Mouse (Mus musculus): ENCODE results near the gene Tle2. TPM values are rescaled to one million over a fixed set of nuclear protein-coding genes. Genes with fewer than 3 reads are reported as not detected.
A peak's percentile ranks its signal among the peaks of the same experiment; 100 is the strongest.

Tle2 gene
- polyA plus RNA-seq, 1 experiment from 2014 or later = 2.2 TPM

- H3K27me3 ChIP-seq (ENCODE audit: insufficient read depth, low read length) = no peaks in the 10 kb centered on the region
- H3K9ac ChIP-seq (replicated peaks) = no peak overlapping the region
- no peak overlapping the region for H3K27ac ChIP-seq (ENCODE audit: low read depth)
- no peak for TF ChIP-seq CTCF (IDR thresholded peaks at IDR 0.05; ENCODE audit: low read depth)
- peaks cover 10% of the 10 kb centered on the region; the same call in 1 of the 2 replicates for H3K36me3 ChIP-seq (replicated peaks; ENCODE audit: insufficient read depth, low read length)
- no peaks in the 10 kb centered on the region for H3K9me3 ChIP-seq (ENCODE audit: low read length)
- H3K4me2 ChIP-seq (ENCODE audit: low read depth, low read length) = no peak overlapping the region
- no peak for ATAC-seq
- no peak for DNase-seq
- H3K4me3 ChIP-seq (ENCODE audit: low read depth, low read length) = no peak overlapping the region
- H3K4me1 ChIP-seq (ENCODE audit: insufficient read depth) = no peaks in the 10 kb centered on the region
- 61% methylated on average over 5 of the region's 5 CpGs for WGBS (ENCODE audit: insufficient replicate concordance)
These were observed 45.6 kb downstream of the Tle2 start for GRCm38 (mm10) chr10:81619976-81620375.

DNA sequence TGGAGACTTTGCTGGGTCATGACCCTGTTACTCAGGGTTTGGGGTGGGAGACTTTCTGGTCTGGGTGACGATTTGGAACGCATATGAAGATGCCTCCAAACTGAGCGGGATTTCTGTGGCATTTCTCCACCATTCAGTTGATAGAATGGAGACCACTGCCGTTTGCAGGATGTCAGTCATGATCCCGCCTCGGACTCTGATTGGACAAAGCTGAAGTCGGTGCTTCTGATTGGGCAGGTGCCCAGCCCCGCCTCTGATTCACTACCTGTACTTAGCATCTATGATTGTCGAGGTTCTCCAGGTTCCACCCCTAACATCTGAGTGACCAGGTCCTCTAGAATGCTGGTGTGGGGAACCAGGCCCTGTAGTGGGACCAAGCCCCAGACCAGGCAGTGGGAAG is 46.4 kb downstream of the Tle2 start:
- H3K4me1 ChIP-seq (ENCODE audit: insufficient read depth) = no peaks in the 10 kb centered on the region
- peaks cover 10% of the 10 kb centered on the region; the same call in 1 of the 2 replicates for H3K36me3 ChIP-seq (replicated peaks; ENCODE audit: insufficient read depth, low read length)
- DNase-seq = no peak
- H3K4me2 ChIP-seq (ENCODE audit: low read depth, low read length) = no peak overlapping the region
- ATAC-seq = no peak
- H3K4me3 ChIP-seq (ENCODE audit: low read depth, low read length) = no peak overlapping the region
- WGBS (ENCODE audit: insufficient replicate concordance) = 55% methylated on average over 9 of the region's 9 CpGs
- H3K9ac ChIP-seq (replicated peaks) = no peak overlapping the region
- no peak for TF ChIP-seq CTCF (IDR thresholded peaks at IDR 0.05; ENCODE audit: low read depth)
- TF ChIP-seq EP300 (IDR thresholded peaks at IDR 0.05; ENCODE audit: low read depth) = no peak
- H3K9me3 ChIP-seq (ENCODE audit: low read length) = no peaks in the 10 kb centered on the region
- H3K27ac ChIP-seq (ENCODE audit: low read depth) = no peak overlapping the region
- H3K27me3 ChIP-seq (ENCODE audit: insufficient read depth, low read length) = no peaks in the 10 kb centered on the region

DNA sequence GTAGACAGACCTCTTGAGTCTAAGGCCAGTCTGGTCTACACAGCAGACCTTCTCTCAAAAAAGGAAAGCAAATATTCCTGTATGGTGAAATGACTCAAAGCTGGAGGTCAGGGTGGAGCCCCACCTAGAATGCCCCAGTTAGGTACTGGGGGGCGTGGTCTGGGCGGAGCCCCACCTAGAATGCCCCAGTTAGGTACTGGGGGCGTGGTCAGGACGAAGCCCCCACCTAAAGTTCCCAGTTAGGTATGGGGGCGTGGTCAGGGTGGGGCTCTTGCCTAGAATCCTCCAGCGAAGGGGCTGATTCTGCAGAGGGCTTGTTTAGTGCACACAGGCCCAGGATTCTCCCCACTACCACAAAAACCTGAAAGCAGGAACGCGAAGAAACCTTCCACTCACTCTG is 49.1 kb downstream of the Tle2 start:
- ATAC-seq (no peak), DNase-seq (no peak)
- H3K4me3 ChIP-seq (ENCODE audit: low read depth, low read length) = no peak overlapping the region
- TF ChIP-seq EP300 (IDR thresholded peaks at IDR 0.05; ENCODE audit: low read depth) = no peak
- no peak for TF ChIP-seq CTCF (IDR thresholded peaks at IDR 0.05; ENCODE audit: low read depth)
- H3K9me3 ChIP-seq (ENCODE audit: low read length) = no peaks in the 10 kb centered on the region
- H3K27ac ChIP-seq (ENCODE audit: low read depth) = no peak overlapping the region
- no peak overlapping the region for H3K4me2 ChIP-seq (ENCODE audit: low read depth, low read length)
- H3K36me3 ChIP-seq (replicated peaks; ENCODE audit: insufficient read depth, low read length) = peaks cover 10% of the 10 kb centered on the region; the same call in 1 of the 2 replicates
- 59% methylated on average over 8 of the region's 8 CpGs for WGBS (ENCODE audit: insufficient replicate concordance)
- peaks cover 16% of the 10 kb centered on the region for H3K4me1 ChIP-seq (ENCODE audit: insufficient read depth)
- H3K9ac ChIP-seq (replicated peaks) = no peak overlapping the region
- H3K27me3 ChIP-seq (ENCODE audit: insufficient read depth, low read length) = no peaks in the 10 kb centered on the region

GRCm38 (mm10) chr10:81626101-81626993 is 52.0 kb downstream of the Tle2 start:
- no peaks in the 10 kb centered on the region for H3K27me3 ChIP-seq (ENCODE audit: insufficient read depth, low read length)
- 82% methylated on average over 22 of the region's 22 CpGs for WGBS (ENCODE audit: insufficient replicate concordance)
- peak overlapping the region; percentile 80 for H3K4me3 ChIP-seq (ENCODE audit: low read depth, low read length)
- DNase-seq (no peak), ATAC-seq (no peak)
- peak overlapping the region; percentile 73 for H3K9ac ChIP-seq (replicated peaks)
- peaks cover 17% of the 10 kb centered on the region for H3K4me1 ChIP-seq (ENCODE audit: insufficient read depth)
- peaks cover 10% of the 10 kb centered on the region; the same call in 1 of the 2 replicates for H3K36me3 ChIP-seq (replicated peaks; ENCODE audit: insufficient read depth, low read length)
- no peak for TF ChIP-seq EP300 (IDR thresholded peaks at IDR 0.05; ENCODE audit: low read depth)
- TF ChIP-seq CTCF (IDR thresholded peaks at IDR 0.05; ENCODE audit: low read depth) = no peak
- H3K27ac ChIP-seq (ENCODE audit: low read depth) = peak overlapping the region; percentile 91
- H3K4me2 ChIP-seq (ENCODE audit: low read depth, low read length) = peak overlapping the region; percentile 93
- no peaks in the 10 kb centered on the region for H3K9me3 ChIP-seq (ENCODE audit: low read length)

DNA sequence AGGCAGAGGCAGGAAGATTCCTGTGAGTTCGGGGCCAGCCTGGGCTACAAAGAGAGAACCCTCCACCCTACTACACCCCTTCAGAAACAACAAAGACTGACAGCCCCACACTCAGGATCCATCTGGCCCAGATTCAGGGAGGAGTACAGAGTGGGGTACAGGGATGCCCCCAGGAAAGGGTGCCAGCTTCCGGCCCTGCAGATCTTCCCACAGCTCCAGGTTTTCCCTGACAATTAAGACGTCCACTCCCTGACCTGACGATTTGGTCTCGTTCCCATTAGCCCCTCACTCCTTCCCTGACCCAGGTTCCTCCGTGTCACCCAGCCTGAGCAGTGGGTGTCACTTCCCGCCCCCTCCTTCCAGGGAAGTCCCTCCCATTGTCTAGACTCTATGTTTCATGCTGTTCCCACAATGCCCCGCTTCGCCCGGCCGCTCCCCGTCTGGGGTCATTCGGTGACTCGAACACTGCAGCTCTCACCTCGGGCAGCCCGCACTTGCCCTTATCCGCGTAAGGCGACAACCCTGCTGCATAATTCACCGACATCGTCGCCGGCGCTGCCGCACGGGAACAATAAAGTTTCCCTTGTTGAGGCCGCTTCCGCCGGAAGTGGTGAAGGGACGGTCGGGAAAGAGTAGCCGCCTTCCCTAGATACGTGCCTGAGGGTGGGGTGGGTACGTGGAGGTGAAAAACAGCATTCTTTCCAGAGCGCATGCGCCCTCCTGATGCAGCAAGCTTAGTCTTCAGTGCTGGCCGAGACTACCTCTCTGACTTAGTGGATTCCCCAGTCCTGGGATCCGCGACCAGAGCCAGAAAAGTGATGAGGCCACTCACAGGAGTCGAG is 52.9 kb downstream of the Tle2 start, which contains the start of gene Sirt6:
Gene Sirt6 (minus strand): TSS at position 804 of the 842 bp plus-strand sequence.
- peak; percentile 91 for TF ChIP-seq EP300 (IDR thresholded peaks at IDR 0.05; ENCODE audit: low read depth)
- no peak for TF ChIP-seq CTCF (IDR thresholded peaks at IDR 0.05; ENCODE audit: low read depth)
- Histone ChIP-seq H3K4me1 (ENCODE audit: insufficient read depth) (peaks cover 17% of the 10 kb centered on the region), H3K9me3 (ENCODE audit: low read length) (no peaks in the 10 kb centered on the region), H3K4me2 (ENCODE audit: low read depth, low read length) (peak within 1 kb of the TSS; percentile 93), H3K27ac (ENCODE audit: low read depth) (peak within 1 kb of the TSS; percentile 91), H3K4me3 (ENCODE audit: low read depth, low read length) (peak within 1 kb of the TSS; percentile 80), H3K9ac (replicated peaks) (peak within 1 kb of the TSS; percentile 73), H3K27me3 (ENCODE audit: insufficient read depth, low read length) (no peaks in the 10 kb centered on the region), H3K36me3 (replicated peaks; ENCODE audit: insufficient read depth, low read length) (peaks cover 10% of the 10 kb centered on the region; the same call in 1 of the 2 replicates)
- 3% methylated on average over 40 of the region's 40 CpGs for WGBS (ENCODE audit: insufficient replicate concordance)
- ATAC-seq (peak; percentile 96), DNase-seq (peak; percentile 90)

DNA sequence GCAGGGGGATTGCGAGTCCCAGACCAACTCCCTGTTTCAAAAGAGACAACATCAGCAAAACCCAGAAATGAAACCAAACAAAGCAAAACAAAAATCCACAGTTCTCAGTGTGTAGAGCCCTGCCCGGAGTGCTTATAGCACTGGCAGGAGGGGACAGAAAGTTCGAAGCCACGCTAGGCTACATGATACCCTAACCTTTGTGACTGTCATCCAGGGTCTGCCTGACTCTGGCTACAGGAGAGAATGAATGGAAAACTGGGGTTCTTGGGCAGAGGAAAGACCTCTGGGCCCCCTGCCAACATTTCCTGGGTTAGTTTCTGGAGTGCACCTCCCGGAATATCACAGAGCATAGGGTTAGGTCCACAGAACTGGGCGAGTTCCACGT is 53.5 kb downstream of the Tle2 start:
- TF ChIP-seq CTCF (IDR thresholded peaks at IDR 0.05; ENCODE audit: low read depth) = no peak
- no peak for TF ChIP-seq EP300 (IDR thresholded peaks at IDR 0.05; ENCODE audit: low read depth)
- peak overlapping the region; percentile 93 for H3K4me2 ChIP-seq (ENCODE audit: low read depth, low read length)
- H3K4me3 ChIP-seq (ENCODE audit: low read depth, low read length) = peak overlapping the region; percentile 80
- 0 out of 2 replicates have a peak, but pooled peaks cover 5% of the 10 kb centered on the region for H3K36me3 ChIP-seq (replicated peaks; ENCODE audit: insufficient read depth, low read length)
- H3K27me3 ChIP-seq (ENCODE audit: insufficient read depth, low read length) = no peaks in the 10 kb centered on the region
- peak overlapping the region; percentile 73 for H3K9ac ChIP-seq (replicated peaks)
- peaks cover 17% of the 10 kb centered on the region for H3K4me1 ChIP-seq (ENCODE audit: insufficient read depth)
- peak overlapping the region; percentile 91 for H3K27ac ChIP-seq (ENCODE audit: low read depth)
- peak; percentile 35 for ATAC-seq
- DNase-seq = no peak
- 41% methylated on average over 7 of the region's 7 CpGs for WGBS (ENCODE audit: insufficient replicate concordance)
- no peaks in the 10 kb centered on the region for H3K9me3 ChIP-seq (ENCODE audit: low read length)

All from liver, postnatal 0 days (tissue).